In the genomic region with DNA sequence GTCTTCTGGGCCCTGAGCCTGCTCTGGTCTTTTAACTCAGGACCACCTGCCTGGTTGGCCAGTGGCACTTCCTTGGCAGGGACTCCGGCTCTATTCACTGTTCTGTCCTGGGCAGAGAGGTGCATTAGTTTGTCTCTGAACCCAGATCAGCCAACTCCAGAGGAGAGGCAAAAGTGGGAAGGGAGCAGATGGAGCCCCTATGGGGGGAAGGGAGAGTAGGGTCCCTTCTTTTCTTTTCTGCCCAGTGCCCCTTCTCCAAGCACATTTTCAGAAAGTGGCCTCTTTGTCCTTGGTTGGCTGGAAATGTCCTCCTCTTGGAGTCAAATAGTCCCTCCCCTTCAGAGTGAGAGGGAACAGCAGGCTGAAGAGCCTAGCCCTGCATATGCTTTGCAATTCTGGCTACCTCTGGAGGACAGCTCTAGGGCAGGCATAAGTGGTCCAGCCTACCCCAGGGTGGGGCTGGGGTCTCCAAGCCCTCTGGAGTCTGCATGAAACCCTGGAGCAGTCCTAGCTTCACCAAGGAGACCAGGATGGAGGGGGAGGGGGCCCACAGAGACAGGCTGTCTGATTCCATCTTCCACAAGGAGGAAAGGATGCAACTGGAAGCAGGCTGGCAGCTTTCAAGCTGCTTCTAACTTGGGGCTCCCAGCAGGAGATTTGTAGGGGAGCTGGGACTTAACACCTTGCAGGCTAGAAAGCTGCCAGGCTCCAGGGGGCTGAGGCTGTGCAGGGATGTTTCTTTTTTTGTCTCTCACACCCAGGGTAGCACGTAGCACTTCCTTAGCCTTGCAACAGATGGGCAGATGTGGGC, we compare ENCODE assay signal across 10 mouse cellular contexts. TPM values are rescaled to one million over a fixed set of nuclear protein-coding genes. Genes with fewer than 3 reads are reported as not detected.
DNase-seq lines count a peak whose midpoint lies in the region; ATAC-seq and TF ChIP-seq lines count a peak whose summit lies in the region.
"Had no signal": no experiment of that assay in that cellular context is flagged by ENCODE, and none has a peak within 500 bp of the region (broad histone marks: within the 10 kb centered on the region; RNA-seq: fewer than 3 reads in every experiment).

No protein-coding gene starts in this region.

- H3K27ac ChIP-seq in cortical plate, adult 2 months (ENCODE audit: insufficient read depth, low read length): peak overlapping the region; percentile 22
- H3K27ac ChIP-seq in midbrain, embryonic 14.5 days (replicated peaks; ENCODE audit: low read depth, low read length): no peak overlapping the region
- H3K27ac ChIP-seq: embryonic facial prominence, embryonic 13.5 days had no signal

- H3K27me3 ChIP-seq in midbrain, embryonic 14.5 days (ENCODE audit: control insufficient read depth, insufficient read depth, low read length): no peaks in the 10 kb centered on the region
- H3K27me3 ChIP-seq: embryonic facial prominence, embryonic 13.5 days had no signal

- peak; percentile 68; the same call in 1 of the 2 replicates for ATAC-seq in midbrain, embryonic 14.5 days (ENCODE audit: low FRiP score, low TSS enrichment)
- ATAC-seq: liver, postnatal 0 days had no signal

- TF ChIP-seq CTCF in cortical plate, adult 2 months (IDR thresholded peaks at IDR 0.05; ENCODE audit: extremely low read depth, insufficient read depth, low read length): no peak

- WGBS in midbrain, embryonic 14.5 days: 40% methylated on average over 2 of the region's 2 CpGs

- no peak overlapping the region for H3K4me3 ChIP-seq in cortical plate, adult 2 months (ENCODE audit: insufficient read depth, low read length)
- H3K4me3 ChIP-seq in midbrain, embryonic 14.5 days (replicated peaks; ENCODE audit: low read depth, low read length): no peak overlapping the region
- H3K4me3 ChIP-seq: embryonic facial prominence, embryonic 13.5 days had no signal

- H3K9ac ChIP-seq in midbrain, embryonic 14.5 days (replicated peaks; ENCODE audit: low read length): no peak overlapping the region
- H3K9ac ChIP-seq: embryonic facial prominence, embryonic 13.5 days; liver, postnatal 0 days had no signal

- intact Hi-C loops in gastrocnemius, postnatal 14 days (cut with DNase I; ENCODE audit: low total_unique reads): no loop called here

- H3K36me3 ChIP-seq in midbrain, embryonic 14.5 days (ENCODE audit: control insufficient read depth, insufficient read depth, low read length): no peaks in the 10 kb centered on the region
- H3K36me3 ChIP-seq: embryonic facial prominence, embryonic 13.5 days had no signal

- DNase-seq in cerebellum, postnatal 10 days: peak; percentile 63 to 80
- DNase-seq in layer of hippocampus, adult 18-20 months (ENCODE audit: low spot score in 2 of 2): peak; percentile 19 to 37
- peak; percentile 29 for DNase-seq in midbrain, embryonic 14.5 days
- DNase-seq in natural killer cell, adult 2 months (ENCODE audit: low spot score in 2 of 2): no peak
- DNase-seq in yolk sac, embryonic 10.5 days (ENCODE audit: low spot score): no peak
- no peak for DNase-seq in thymus, postnatal 10 days (ENCODE audit: low spot score in 2 of 2)
- DNase-seq in gastrocnemius, postnatal 14 days: no peak
- DNase-seq: liver, postnatal 0 days had no signal

- peaks cover 8% of the 10 kb centered on the region for H3K4me1 ChIP-seq in cortical plate, adult 2 months (ENCODE audit: control insufficient read depth, insufficient read depth, low read length)
- H3K4me1 ChIP-seq in midbrain, embryonic 14.5 days (ENCODE audit: control insufficient read depth, insufficient read depth, low read length): no peaks in the 10 kb centered on the region

- TF ChIP-seq POLR2A in cortical plate, adult 2 months (IDR thresholded peaks at IDR 0.05; ENCODE audit: extremely low read depth, insufficient read depth, low read length): no peak

- no peak overlapping the region for H3K4me2 ChIP-seq in midbrain, embryonic 14.5 days (ENCODE audit: low read length)
- H3K4me2 ChIP-seq: embryonic facial prominence, embryonic 13.5 days had no signal

- no peaks in the 10 kb centered on the region for H3K9me3 ChIP-seq in midbrain, embryonic 14.5 days (ENCODE audit: control insufficient read depth, low read length)
- H3K9me3 ChIP-seq: embryonic facial prominence, embryonic 13.5 days had no signal

RNA-seq across cellular contexts. Expression of gene Pamr1, which starts 49.3 kb away (rescaled TPM):
- 77.8 and 92.8 TPM in 2 replicates for polyA plus RNA-seq in cortical plate, adult 2 months (2012; rRNA removed)
- 1 to 10 TPM; 7.0 to 8.5 TPM for total RNA-seq in layer of hippocampus, adult 18-20 months (2021)
- polyA plus RNA-seq in midbrain, embryonic 14.5 days (2014; fragmentation: Nextera tagmentation; extraction: Ambion mirVana): 3.7 and 4.1 TPM in 2 replicates
- total RNA-seq in gastrocnemius, postnatal 14 days (2021): 10 to 100 TPM; 11.0 to 14.2 TPM

RNA-seq across cellular contexts. Expression of gene Slc1a2, which starts 59.3 kb away (rescaled TPM):
- polyA plus RNA-seq in cortical plate, adult 2 months (2012; rRNA removed): 765 and 784 TPM in 2 replicates
- 1,000 to 10,000 TPM; 1,741 to 1,763 TPM for total RNA-seq in layer of hippocampus, adult 18-20 months (2021)
- 22.3 and 24.0 TPM in 2 replicates for polyA plus RNA-seq in midbrain, embryonic 14.5 days (2014; fragmentation: Nextera tagmentation; extraction: Ambion mirVana)
- under 1 TPM; 0.31 to 0.40 TPM for total RNA-seq in gastrocnemius, postnatal 14 days (2021)

Comparison
In these comparisons a context has a peak if more than half of its experiments do, and no peak if none do; other contexts are left out.
1. DNase-seq: peak in cerebellum, postnatal 10 days (2 of 2), layer of hippocampus, adult 18-20 months (2 of 2) and midbrain, embryonic 14.5 days (single experiment); none in natural killer cell, adult 2 months (0 of 2), yolk sac, embryonic 10.5 days (single experiment), thymus, postnatal 10 days (0 of 2) and gastrocnemius, postnatal 14 days (single experiment).
2. RNA of gene Slc1a2, which starts 59.3 kb away (total RNA-seq): 1,741 to 1,763 TPM in layer of hippocampus, adult 18-20 months; 0.31 to 0.40 TPM in gastrocnemius, postnatal 14 days; every median in the first group is over 1,000 times any median in the second.